Mouse (Mus musculus) liver, adult 2 months (tissue): ENCODE measurements around the gene Yif1a.

ENCODE experiments used
- CTCF ChIP-seq: fragments of 200-500 bp; IDR thresholded peaks from 2 replicates; pipeline ENCODE4 v1.5.1; 2011; ENCODE audit warnings: low read depth, low read length, control low read depth
- POLR2A ChIP-seq: fragments of 200-500 bp; IDR thresholded peaks from 2 replicates; pipeline ENCODE4 v1.6.1; 2011; ENCODE audit warnings: low read length, control low read depth; ENCODE audit not compliant: insufficient read depth; ENCODE audit errors: extremely low read depth

DNA sequence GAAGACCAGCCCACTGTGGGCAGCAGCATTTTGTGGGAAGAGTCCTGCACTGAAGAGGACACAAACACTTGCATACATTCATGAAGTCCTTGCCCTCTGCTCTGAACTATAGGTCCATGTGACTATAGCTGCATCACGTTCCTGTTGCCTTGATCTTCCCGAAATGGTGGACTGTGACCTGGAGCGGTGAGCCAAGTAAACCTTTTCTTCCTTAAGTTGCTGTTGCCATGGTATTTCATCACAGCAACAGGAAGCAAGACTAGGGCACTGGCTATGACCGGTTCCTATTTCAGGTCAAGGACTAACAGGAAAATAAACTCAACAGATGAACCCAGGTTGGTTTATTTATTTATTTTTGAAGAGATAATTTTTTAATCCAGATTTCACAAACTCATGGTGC lies 42.9 kb downstream of the Yif1a start:
- TF ChIP-seq CTCF, result no peak
- no peak for TF ChIP-seq POLR2A
